Mouse (Mus musculus): Measurements from ENCODE around the gene Bricd5. TPM values are rescaled to one million over a fixed set of nuclear protein-coding genes. Genes with fewer than 3 reads are reported as not detected.
A peak's percentile ranks its signal among the peaks of the same experiment; 100 is the strongest.

The Bricd5 gene
- total and polyA plus RNA-seq, 2 experiments from 2014 or later = 0.95 TPM; not detected in 1

DNA sequence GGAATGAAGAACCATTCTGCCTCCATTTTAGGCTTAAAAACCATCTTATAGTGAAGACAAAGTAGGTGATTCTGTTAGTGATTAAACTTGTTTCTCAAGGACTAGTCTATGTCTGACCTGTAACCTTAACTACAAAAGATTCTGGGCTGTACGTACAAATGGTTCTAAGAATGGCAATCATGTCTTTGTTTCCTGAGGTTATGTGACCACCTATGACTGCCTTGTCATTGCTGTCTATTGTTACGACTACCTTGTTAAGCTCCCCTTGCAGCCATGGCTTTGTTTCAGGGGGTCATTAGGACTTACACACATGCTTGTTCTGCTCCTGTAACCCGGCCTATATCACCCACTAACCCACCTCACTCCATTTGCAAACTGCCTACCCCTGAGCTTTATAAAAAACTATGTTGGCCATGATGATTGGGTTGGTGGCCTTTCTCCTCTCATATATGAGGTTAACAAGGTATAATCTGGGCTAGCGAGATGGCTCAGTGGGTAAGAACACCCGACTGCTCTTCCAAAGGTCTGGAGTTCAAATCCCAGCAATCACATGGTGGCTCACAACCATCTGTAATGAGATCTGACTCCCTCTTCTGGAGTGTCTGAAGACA is 4.9 kb upstream of the Bricd5 start:
- Histone ChIP-seq H3K27ac (ENCODE audit: low read depth, low read length) (no peak overlapping the region), H3K4me1 (ENCODE audit: insufficient read depth, low read length) (peaks cover 14% of the 10 kb centered on the region), H3K36me3 (ENCODE audit: insufficient read depth, low read length) (no peaks in the 10 kb centered on the region), H3K27me3 (ENCODE audit: insufficient read depth, low read length) (no peaks in the 10 kb centered on the region), H3K4me3 (ENCODE audit: low read depth, low read length) (no peak overlapping the region), H3K4me2 (ENCODE audit: low read depth, low read length, poor library complexity, severe bottlenecking) (no peak overlapping the region), H3K9me3 (ENCODE audit: low read length) (no peaks in the 10 kb centered on the region), H3K9ac (replicated peaks; ENCODE audit: low read length, poor library complexity, severe bottlenecking) (no peak overlapping the region)
- no peak for ATAC-seq (ENCODE audit: low FRiP score)
- TF ChIP-seq CTCF (IDR thresholded peaks at IDR 0.05) = no peak
- WGBS = 93% methylated on average over 5 of the region's 5 CpGs
- no peak for DNase-seq (ENCODE audit: low spot score)

DNA sequence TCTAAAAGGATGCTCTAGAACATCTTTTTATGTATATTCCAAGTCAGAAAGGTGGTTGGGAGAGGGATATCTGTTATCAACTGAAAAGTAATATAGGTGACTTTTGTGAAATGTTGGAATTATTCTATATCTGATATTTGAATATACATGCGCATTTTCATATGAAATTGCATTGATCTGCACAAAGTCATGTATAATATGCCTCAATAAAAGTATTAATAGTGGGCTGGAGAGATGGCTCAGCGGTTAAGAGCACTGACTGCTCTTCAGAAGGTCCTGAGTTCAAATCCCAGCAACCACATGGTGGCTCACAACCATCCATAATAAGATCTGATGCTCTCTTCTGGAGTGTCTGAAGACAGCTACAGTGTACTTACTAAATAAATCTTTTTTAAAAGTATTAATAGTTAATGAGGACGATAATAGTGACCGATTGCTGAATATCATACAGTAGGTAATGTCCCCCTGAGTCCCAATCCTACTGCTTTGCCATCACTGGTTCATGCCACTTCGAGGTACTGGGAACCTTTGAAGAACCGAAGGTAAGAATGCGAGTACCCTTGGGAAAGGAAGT is 4.3 kb upstream of the Bricd5 start:
- H3K36me3 ChIP-seq (ENCODE audit: insufficient read depth, low read length) = peaks cover 7% of the 10 kb centered on the region
- H3K4me1 ChIP-seq (ENCODE audit: insufficient read depth, low read length) = peaks cover 17% of the 10 kb centered on the region
- DNase-seq (ENCODE audit: low spot score) (no peak), ATAC-seq (ENCODE audit: low FRiP score) (no peak)
- no peak for TF ChIP-seq CTCF (IDR thresholded peaks at IDR 0.05)
- no peaks in the 10 kb centered on the region for H3K9me3 ChIP-seq (ENCODE audit: low read length)
- peak overlapping the region; percentile 81 for H3K4me3 ChIP-seq (ENCODE audit: low read depth, low read length)
- H3K9ac ChIP-seq (replicated peaks; ENCODE audit: low read length, poor library complexity, severe bottlenecking) = no peak overlapping the region
- peak overlapping the region; percentile 99 for H3K4me2 ChIP-seq (ENCODE audit: low read depth, low read length, poor library complexity, severe bottlenecking)
- no peaks in the 10 kb centered on the region for H3K27me3 ChIP-seq (ENCODE audit: insufficient read depth, low read length)
- 21% methylated on average over 7 of the region's 7 CpGs for WGBS
- peak overlapping the region; percentile 85; the same call in 1 of the 2 replicates for H3K27ac ChIP-seq (ENCODE audit: low read depth, low read length)

DNA sequence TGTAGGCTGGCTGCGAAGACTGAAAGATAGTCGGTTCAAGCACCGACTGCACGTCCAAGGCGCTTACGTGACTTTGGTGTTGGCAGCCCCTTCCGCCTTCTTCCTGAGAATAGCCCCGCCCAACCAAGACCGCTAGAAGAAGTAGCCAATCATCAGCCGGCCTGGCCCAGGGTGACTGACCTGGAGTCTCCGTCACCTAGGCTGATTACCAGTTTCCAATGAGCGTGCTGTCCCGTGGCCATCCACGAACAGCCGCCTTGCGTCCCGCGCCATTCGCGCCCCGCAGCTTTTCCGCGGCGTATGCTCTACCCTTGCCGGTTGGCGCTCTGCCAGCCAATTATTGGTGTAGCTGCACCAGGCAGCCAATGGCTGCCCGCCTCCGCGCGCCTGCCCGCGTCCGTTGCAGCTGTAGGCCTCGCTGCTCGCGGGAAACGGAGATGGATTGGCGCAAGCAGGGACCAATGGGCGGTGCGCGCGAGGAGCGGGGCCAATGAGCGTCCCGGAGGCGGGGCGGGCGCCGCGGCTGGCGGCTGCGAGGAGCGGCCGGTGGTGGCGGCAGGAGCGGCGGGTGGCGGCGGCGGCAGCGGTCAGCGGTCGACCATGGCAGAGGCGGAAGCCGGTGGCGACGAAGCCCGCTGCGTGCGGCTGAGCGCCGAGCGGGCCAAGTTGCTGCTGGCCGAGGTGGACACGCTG is 3.6 kb upstream of the Bricd5 start, which contains the start of the genes E4f1 and Pgp:
E4f1 (minus strand) TSS at position 404 of the 693 bp plus-strand sequence.
Pgp (plus strand) TSS at position 483 of the 693 bp plus-strand sequence.
- Histone ChIP-seq H3K9me3 (ENCODE audit: low read length) (no peaks in the 10 kb centered on the region), H3K9ac (replicated peaks; ENCODE audit: low read length, poor library complexity, severe bottlenecking) (peak within 1 kb of the TSS; percentile 86)
- ATAC-seq (ENCODE audit: low FRiP score) = peak; percentile 95

DNA sequence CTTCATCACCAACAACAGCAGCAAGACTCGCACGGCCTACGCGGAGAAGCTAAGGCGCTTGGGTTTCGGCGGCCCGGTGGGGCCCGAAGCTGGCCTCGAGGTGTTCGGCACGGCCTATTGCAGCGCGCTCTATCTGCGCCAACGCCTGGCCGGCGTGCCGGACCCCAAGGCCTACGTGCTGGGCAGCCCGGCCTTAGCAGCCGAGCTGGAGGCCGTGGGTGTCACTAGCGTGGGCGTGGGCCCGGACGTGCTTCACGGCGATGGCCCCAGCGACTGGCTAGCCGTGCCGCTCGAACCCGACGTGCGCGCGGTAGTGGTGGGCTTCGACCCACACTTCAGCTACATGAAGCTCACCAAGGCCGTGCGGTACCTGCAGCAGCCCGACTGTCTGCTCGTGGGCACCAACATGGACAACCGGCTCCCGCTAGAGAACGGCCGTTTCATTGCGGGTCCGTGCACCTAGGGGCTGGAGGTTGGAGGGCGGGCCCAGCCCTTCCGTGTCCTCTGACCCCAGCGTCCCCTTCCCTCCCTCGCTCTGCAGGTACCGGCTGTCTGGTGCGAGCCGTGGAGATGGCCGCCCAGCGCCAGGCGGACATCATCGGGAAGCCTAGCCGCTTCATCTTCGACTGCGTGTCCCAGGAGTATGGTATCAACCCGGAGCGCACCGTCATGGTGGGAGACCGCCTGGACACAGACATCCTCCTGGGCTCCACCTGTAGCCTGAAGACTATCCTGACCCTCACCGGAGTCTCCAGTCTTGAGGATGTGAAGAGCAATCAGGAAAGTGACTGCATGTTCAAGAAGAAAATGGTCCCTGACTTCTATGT is 2.8 kb upstream of the Bricd5 start:
- no peak for TF ChIP-seq CTCF (IDR thresholded peaks at IDR 0.05)
- WGBS = under 1% methylated on average over 68 of the region's 68 CpGs
- peak; percentile 17; the same call in 1 of the 2 replicates for ATAC-seq (ENCODE audit: low FRiP score)

More for the DNA sequence above, 3.6 kb upstream of the Bricd5 start, which contains the start of the genes E4f1 and Pgp:
- no peaks in the 10 kb centered on the region for H3K27me3 ChIP-seq (ENCODE audit: insufficient read depth, low read length)
- H3K4me2 ChIP-seq (ENCODE audit: low read depth, low read length, poor library complexity, severe bottlenecking) = peak within 1 kb of the TSS; percentile 99
- peaks cover 13% of the 10 kb centered on the region for H3K36me3 ChIP-seq (ENCODE audit: insufficient read depth, low read length)
- under 1% methylated on average over 67 of the region's 75 CpGs for WGBS
- H3K4me3 ChIP-seq (ENCODE audit: low read depth, low read length) = peak within 1 kb of the TSS; percentile 81
- peaks cover 17% of the 10 kb centered on the region for H3K4me1 ChIP-seq (ENCODE audit: insufficient read depth, low read length)
- peak; percentile 99 for DNase-seq (ENCODE audit: low spot score)
- peak within 1 kb of the TSS; percentile 85 for H3K27ac ChIP-seq (ENCODE audit: low read depth, low read length)
- TF ChIP-seq CTCF (IDR thresholded peaks at IDR 0.05) = no peak

DNA sequence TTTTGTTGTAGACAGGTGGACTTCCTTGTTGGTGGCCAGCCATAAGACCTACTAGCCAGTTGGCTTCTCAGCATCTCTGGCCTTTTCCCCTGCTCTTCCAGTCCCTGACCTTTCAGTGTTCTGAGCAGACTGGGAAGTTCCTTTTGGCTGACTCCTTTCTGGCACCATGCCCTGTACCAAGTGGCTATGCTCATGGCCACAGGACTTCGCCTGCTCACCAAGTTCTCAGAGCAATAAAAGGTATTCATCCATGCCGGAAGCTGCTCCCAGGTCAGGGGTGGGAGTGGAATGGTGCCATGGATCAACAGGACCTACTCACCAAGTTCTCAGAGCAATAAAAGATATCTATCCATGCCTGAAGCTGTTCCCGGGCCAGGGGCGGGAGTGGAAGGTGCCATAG is 1.2 kb upstream of the Bricd5 start:
- Histone ChIP-seq H3K27me3 (ENCODE audit: insufficient read depth, low read length) (no peaks in the 10 kb centered on the region), H3K36me3 (ENCODE audit: insufficient read depth, low read length) (peaks cover 35% of the 10 kb centered on the region), H3K4me2 (ENCODE audit: low read depth, low read length, poor library complexity, severe bottlenecking) (peak overlapping the region; percentile 99), H3K9ac (replicated peaks; ENCODE audit: low read length, poor library complexity, severe bottlenecking) (no peak overlapping the region), H3K27ac (ENCODE audit: low read depth, low read length) (no peak overlapping the region), H3K4me3 (ENCODE audit: low read depth, low read length) (no peak overlapping the region), H3K9me3 (ENCODE audit: low read length) (no peaks in the 10 kb centered on the region), H3K4me1 (ENCODE audit: insufficient read depth, low read length) (peaks cover 17% of the 10 kb centered on the region)
- no peak for TF ChIP-seq CTCF (IDR thresholded peaks at IDR 0.05)
- DNase-seq (ENCODE audit: low spot score) = peak; percentile 49
- no peak for ATAC-seq (ENCODE audit: low FRiP score)
- WGBS = 92% methylated on average over 4 of the region's 4 CpGs

More for the DNA sequence above, 2.8 kb upstream of the Bricd5 start:
- peaks cover 17% of the 10 kb centered on the region for H3K4me1 ChIP-seq (ENCODE audit: insufficient read depth, low read length)
- H3K27ac ChIP-seq (ENCODE audit: low read depth, low read length) = peak overlapping the region; percentile 85
- H3K36me3 ChIP-seq (ENCODE audit: insufficient read depth, low read length) = peaks cover 21% of the 10 kb centered on the region
- peak overlapping the region; percentile 81 for H3K4me3 ChIP-seq (ENCODE audit: low read depth, low read length)
- peak overlapping the region; percentile 86 for H3K9ac ChIP-seq (replicated peaks; ENCODE audit: low read length, poor library complexity, severe bottlenecking)
- no peaks in the 10 kb centered on the region for H3K9me3 ChIP-seq (ENCODE audit: low read length)
- DNase-seq (ENCODE audit: low spot score) = peak; percentile 28
- peak overlapping the region; percentile 99 for H3K4me2 ChIP-seq (ENCODE audit: low read depth, low read length, poor library complexity, severe bottlenecking)
- no peaks in the 10 kb centered on the region for H3K27me3 ChIP-seq (ENCODE audit: insufficient read depth, low read length)

All from midbrain, postnatal 0 days (tissue).